Mouse (Mus musculus): ENCODE results near the gene Ankrd13d.

DNA sequence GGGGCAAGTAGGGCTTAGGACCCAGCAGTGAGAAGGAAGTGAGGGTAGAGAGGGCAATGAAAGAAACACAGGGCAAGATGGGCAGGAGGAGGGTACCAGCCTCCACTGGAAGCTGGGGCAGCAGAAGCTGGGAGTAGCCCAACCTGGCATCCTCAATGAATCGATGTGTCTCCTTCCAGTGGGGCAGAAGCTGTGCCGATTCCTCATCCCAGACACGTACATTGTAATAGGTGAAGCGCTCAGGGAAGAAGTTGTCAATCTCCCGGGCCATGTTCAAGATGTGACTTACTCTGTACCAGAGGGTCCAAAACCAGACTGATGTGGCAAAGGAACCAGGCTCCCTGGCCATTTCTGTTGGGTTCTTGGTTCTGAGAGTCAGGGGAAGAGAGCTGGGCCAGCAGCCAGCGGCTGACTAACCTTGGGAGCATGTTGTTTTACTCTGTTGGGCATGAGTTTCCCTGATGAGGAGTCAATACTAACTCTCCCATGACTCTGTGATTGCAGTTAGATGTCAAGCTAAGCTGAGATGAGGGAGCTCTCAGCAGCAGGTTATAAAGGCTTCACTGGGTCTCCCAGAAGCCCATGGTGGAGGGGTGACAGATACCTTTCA is 18.7 kb downstream of the Ankrd13d start:
- TF ChIP-seq EP300 (optimal IDR thresholded peaks at IDR 0.05), result no peak
- no peak for TF ChIP-seq CTCF (IDR thresholded peaks at IDR 0.05; ENCODE audit: low read depth)
